Comparison of ENCODE assay signal across 23 mouse cellular contexts in the genomic region with DNA sequence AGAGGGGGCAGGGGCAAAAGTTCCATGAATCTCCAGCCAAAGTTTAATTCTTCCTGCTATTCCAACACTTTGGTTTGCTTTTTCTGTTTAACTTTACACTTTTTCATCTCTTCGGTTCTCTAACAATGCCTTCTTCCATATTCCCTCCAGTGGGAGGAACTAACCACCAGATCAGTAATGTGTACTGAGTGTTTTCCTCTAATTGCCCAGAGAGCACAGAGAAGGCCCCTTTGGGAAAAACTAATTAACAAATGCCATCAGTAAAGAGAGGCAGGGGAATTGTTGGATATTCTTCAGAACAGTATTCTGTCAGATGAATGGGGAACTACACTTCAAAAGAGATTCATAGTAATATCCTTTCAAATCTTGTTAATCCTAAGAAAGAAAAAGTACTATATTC.
"Had no signal": no experiment of that assay in that cellular context is flagged by ENCODE, and none has a peak within 500 bp of the region (broad histone marks: within the 10 kb centered on the region; RNA-seq: fewer than 3 reads in every experiment).

No protein-coding gene starts in this region.

- H3K9ac ChIP-seq: limb, embryonic 13.5 days; liver, embryonic 12.5 days; liver, embryonic 15.5 days; lung, embryonic 15.5 days; midbrain, embryonic 13.5 days; neural tube, embryonic 13.5 days had no signal

- H3K9me3 ChIP-seq: limb, embryonic 10.5 days; limb, embryonic 13.5 days; liver, embryonic 12.5 days; liver, embryonic 15.5 days; lung, embryonic 15.5 days; midbrain, embryonic 10.5 days; midbrain, embryonic 13.5 days; neural tube, embryonic 13.5 days had no signal

- H3K4me1 ChIP-seq: limb, embryonic 13.5 days; liver, embryonic 12.5 days; liver, embryonic 15.5 days; lung, embryonic 15.5 days; megakaryocyte, embryonic 14.5 days had no signal

- H3K36me3 ChIP-seq: limb, embryonic 10.5 days; limb, embryonic 13.5 days; liver, embryonic 12.5 days; liver, embryonic 15.5 days; lung, embryonic 15.5 days; midbrain, embryonic 10.5 days; midbrain, embryonic 13.5 days; neural tube, embryonic 13.5 days had no signal

- H3K4me2 ChIP-seq: limb, embryonic 13.5 days; liver, embryonic 12.5 days; liver, embryonic 15.5 days; lung, embryonic 15.5 days; midbrain, embryonic 13.5 days; neural tube, embryonic 13.5 days had no signal

- H3K27ac ChIP-seq: limb, embryonic 10.5 days; limb, embryonic 13.5 days; liver, embryonic 12.5 days; liver, embryonic 15.5 days; lung, embryonic 15.5 days; midbrain, embryonic 10.5 days; midbrain, embryonic 13.5 days; neural tube, embryonic 13.5 days; stomach, postnatal 0 days had no signal

- ATAC-seq: liver, embryonic 12.5 days; midbrain, embryonic 13.5 days; midbrain, embryonic 16.5 days had no signal

- DNase-seq: kidney, adult 2 months; kidney, postnatal 10 days; kidney, postnatal 36 days; liver; lung, adult 18-20 months; lung, postnatal 10 days; lung, postnatal 36 days; right cerebral cortex, adult 18-20 months; right cerebral cortex, postnatal 14 days; right cerebral cortex, postnatal 4 days; thymus, postnatal 25 days had no signal

- H3K27me3 ChIP-seq: limb, embryonic 13.5 days; liver, embryonic 12.5 days; liver, embryonic 15.5 days; lung, embryonic 15.5 days; megakaryocyte, embryonic 14.5 days; midbrain, embryonic 13.5 days; neural tube, embryonic 13.5 days had no signal

- H3K4me3 ChIP-seq: limb, embryonic 10.5 days; limb, embryonic 13.5 days; liver, embryonic 12.5 days; liver, embryonic 15.5 days; lung, embryonic 15.5 days; megakaryocyte, embryonic 14.5 days; midbrain, embryonic 10.5 days; midbrain, embryonic 13.5 days; myocyte; neural tube, embryonic 13.5 days had no signal
